Mouse (Mus musculus) heart, embryonic 12.5 days (tissue): Measurements from ENCODE around the gene Hfe. TPM values are rescaled to one million over a fixed set of nuclear protein-coding genes. Genes with fewer than 3 reads are reported as not detected.
A peak's percentile ranks its signal among the peaks of the same experiment; 100 is the strongest.
"Not testable (repeated sequence)": the region's sequence is repeated elsewhere in the genome, so short reads cannot be mapped to it uniquely, and the experiment has no call there.

Experiments used
- ATAC-seq: fragments of 200-750 bp; cut with Nextera tagmentation; 2 replicates; pipeline ENCODE4 v1.8.0; 2017; ENCODE audit warnings: moderate TSS enrichment, moderate library complexity; ENCODE audit not compliant: insufficient number of reproducible peaks, low FRiP score
- H3K27ac ChIP-seq: fragments of 300-500 bp; sonication (generic); 2 replicates; pipeline ENCODE4 v1.5.1; 2016; ENCODE audit warnings: mild to moderate bottlenecking, moderate library complexity; ENCODE audit not compliant: poor library complexity, severe bottlenecking
- H3K27me3 ChIP-seq: fragments of 300-500 bp; sonication (generic); replicated peaks from 2 replicates; pipeline ENCODE4 v1.6.1; 2016; ENCODE audit warnings: mild to moderate bottlenecking, moderate library complexity
- H3K36me3 ChIP-seq: fragments of 300-500 bp; sonication (generic); 2 replicates; pipeline ENCODE4 v1.6.1; 2016; ENCODE audit warnings: mild to moderate bottlenecking, moderate library complexity
- H3K4me1 ChIP-seq: fragments of 300-500 bp; sonication (generic); replicated peaks from 2 replicates; pipeline ENCODE4 v1.6.1; 2016; ENCODE audit warnings: mild to moderate bottlenecking
- H3K4me2 ChIP-seq: fragments of 300-500 bp; sonication (generic); 2 replicates; pipeline ENCODE4 v1.6.1; 2016; ENCODE audit warnings: mild to moderate bottlenecking, moderate library complexity
- H3K4me3 ChIP-seq: fragments of 300-500 bp; sonication (generic); 2 replicates; pipeline ENCODE4 v1.5.1; 2016; ENCODE audit warnings: mild to moderate bottlenecking
- H3K9ac ChIP-seq: fragments of 300-500 bp; sonication (generic); 2 replicates; pipeline ENCODE4 v1.6.1; 2016; ENCODE audit warnings: mild to moderate bottlenecking, moderate library complexity
- H3K9me3 ChIP-seq: fragments of 300-500 bp; sonication (generic); replicated peaks from 2 replicates; pipeline ENCODE4 v1.6.1; 2016; ENCODE audit warnings: mild to moderate bottlenecking, moderate library complexity
- WGBS: fragments of 180-500 bp; shearing (Covaris S2); methylation state at CpG from one replicate; pipeline ENCODE4 v1.1.7; 2016; 5-methylcytosine and 5-hydroxymethylcytosine counted together
- polyA plus RNA-seq: library from polyadenylated mRNA; unstranded; fragments of >200 nt; fragmentation: Nextera tagmentation; extraction: Ambion mirVana; gene quantifications from 2 replicates; pipeline ENCODE4 v1.2.1, GENCODE M21; 2016

The Hfe gene
- polyA plus RNA-seq, 1 experiment from 2014 or later: 10.5 TPM

DNA sequence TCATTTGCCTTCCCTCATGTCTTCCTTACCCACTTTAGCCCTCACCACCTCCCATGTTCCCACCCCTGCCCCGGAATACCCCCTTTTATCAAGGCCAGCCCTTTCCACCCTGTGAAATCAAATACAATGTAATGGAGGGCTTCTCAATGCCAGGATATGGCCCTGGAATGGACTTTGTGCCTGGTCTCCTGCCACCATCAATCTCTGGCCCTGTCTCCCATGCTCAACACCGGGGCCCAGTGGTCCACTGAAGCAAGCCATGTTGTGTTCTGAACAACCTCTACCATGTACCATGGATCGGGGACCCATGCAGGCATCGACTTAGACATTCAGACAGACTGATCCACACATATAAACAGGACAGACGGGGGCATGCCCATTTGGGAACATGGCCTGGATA, 19.1 kb upstream of the Hfe start:
- Histone ChIP-seq H3K27ac (no peak overlapping the region), H3K27me3 (no peaks in the 10 kb centered on the region; the same call in 1 of the 2 replicates), H3K4me1 (peaks cover 16% of the 10 kb centered on the region), H3K36me3 (no peaks in the 10 kb centered on the region), H3K9ac (no peak overlapping the region), H3K4me2 (no peak overlapping the region), H3K9me3 (no peaks in the 10 kb centered on the region), H3K4me3 (no peak overlapping the region)
- 89% methylated on average over 5 of the region's 5 CpGs for WGBS
- ATAC-seq: no peak

DNA sequence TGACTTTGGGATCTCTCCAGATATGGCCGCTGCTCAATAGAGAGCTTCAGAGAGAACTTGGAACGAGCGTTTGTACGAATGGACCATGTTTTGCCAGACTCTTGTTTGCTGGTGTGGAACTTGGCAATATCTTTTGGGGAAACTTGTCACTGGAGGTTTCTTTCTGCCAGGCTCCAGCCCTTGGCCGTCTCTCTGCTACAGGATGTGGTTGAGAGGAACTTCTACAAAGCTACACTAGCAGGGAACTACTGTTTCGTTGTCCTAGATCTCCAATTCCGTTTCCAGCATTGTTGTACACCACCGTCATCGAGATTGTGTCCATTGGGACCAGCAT, 18.5 kb upstream of the Hfe start:
- 88% methylated on average over 9 of the region's 9 CpGs for WGBS
- Histone ChIP-seq H3K9ac (no peak overlapping the region), H3K4me1 (peaks cover 22% of the 10 kb centered on the region), H3K9me3 (no peaks in the 10 kb centered on the region), H3K4me3 (no peak overlapping the region), H3K27me3 (no peaks in the 10 kb centered on the region; the same call in 1 of the 2 replicates), H3K4me2 (no peak overlapping the region), H3K27ac (no peak overlapping the region), H3K36me3 (no peaks in the 10 kb centered on the region)
- no peak for ATAC-seq

DNA sequence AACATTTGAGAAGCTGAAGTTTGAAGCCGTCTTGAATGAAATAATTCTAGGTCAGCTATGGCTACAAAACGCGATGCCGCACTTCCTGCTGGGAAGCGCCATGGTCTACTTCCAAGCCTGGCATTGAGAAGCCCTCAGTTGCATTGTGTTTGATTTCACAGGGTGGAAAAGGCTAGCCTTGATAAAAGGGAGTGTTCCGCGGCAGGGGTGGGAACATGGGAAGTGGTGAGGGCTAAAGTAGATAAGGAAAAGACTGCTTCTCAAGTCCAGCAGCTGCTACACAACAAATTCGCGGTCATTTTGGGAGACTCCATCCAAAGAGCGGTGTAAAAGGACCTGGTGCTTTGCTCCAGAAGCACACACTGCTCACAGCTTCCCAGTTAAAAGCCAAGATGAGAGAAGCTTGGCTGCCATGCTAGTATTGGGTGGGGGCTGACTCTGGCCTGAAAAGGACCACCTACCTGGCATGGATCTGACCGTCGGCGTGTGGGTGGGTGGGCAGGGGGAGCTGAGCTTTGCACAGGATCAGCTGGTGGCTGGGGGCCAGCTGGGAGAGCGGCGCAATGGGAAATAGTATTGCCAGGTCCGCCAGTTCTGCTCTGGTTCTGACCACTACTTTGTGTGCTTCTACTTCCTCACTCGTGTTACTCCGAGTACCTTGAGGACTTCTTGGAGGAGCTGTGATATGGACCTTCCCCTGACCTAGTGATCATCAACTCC, 18.0 kb upstream of the Hfe start:
- H3K4me1 ChIP-seq: peaks cover 27% of the 10 kb centered on the region
- no peak for ATAC-seq
- no peaks in the 10 kb centered on the region; the same call in 1 of the 2 replicates for H3K27me3 ChIP-seq
- H3K4me2 ChIP-seq: no peak overlapping the region
- no peaks in the 10 kb centered on the region for H3K9me3 ChIP-seq
- H3K4me3 ChIP-seq: no peak overlapping the region
- WGBS: 71% methylated on average over 18 of the region's 18 CpGs
- H3K36me3 ChIP-seq: no peaks in the 10 kb centered on the region
- H3K9ac ChIP-seq: no peak overlapping the region
- H3K27ac ChIP-seq: no peak overlapping the region

DNA sequence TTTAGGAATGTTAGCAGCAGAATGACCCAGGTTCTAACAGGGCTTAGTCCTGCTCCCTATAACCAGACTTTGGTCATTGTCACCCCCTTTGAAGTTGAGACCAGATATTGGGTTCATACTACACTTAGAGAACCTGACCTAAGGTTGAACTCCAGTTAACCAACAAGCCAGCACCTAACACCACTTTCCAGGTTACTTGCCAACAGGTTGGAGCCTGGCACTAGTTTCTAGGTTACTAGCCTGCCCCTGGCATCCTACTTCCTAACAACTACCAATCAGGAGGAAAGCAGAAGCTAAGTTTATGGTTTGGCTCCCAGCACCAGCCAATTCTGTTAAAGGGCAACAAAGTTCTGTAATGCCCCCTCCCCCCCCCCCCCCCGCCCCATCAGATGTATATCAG, 14.6 kb upstream of the Hfe start:
- ATAC-seq: no peak
- Histone ChIP-seq H3K9me3 (0 out of 2 replicates have a peak, but pooled peaks cover 4% of the 10 kb centered on the region), H3K27ac (no peak overlapping the region), H3K9ac (no peak overlapping the region), H3K36me3 (no peaks in the 10 kb centered on the region), H3K4me1 (peaks cover 23% of the 10 kb centered on the region), H3K4me2 (no peak overlapping the region), H3K27me3 (no peaks in the 10 kb centered on the region; the same call in 1 of the 2 replicates), H3K4me3 (no peak overlapping the region)
- WGBS: 50% methylated on average over 1 of the region's 1 CpGs

DNA sequence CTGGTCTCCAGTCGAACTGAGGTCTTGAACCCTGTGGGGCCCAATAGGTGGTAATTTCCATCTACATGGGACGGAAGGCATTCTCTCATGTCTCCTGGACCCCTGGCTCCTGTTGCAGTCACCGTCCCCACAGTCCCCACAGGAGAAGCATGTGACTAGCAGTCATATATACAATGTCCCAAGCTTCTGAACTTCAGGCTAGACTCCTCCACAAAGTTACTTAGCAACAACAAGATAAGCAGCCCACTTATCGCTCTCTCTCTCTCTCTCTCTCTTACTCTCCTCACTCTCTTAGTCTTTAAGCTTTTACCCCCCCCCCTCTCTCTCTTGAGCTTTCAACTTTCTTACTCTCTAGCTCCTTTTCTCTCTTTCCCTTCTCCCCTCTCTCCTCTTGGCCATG, 13.6 kb upstream of the Hfe start:
- 40% methylated on average over 4 of the region's 4 CpGs for WGBS
- H3K4me1 ChIP-seq: peaks cover 23% of the 10 kb centered on the region
- ATAC-seq: no peak
- peak overlapping the region; percentile 13; the same call in 1 of the 2 replicates for H3K27ac ChIP-seq
- no peak overlapping the region for H3K9ac ChIP-seq
- H3K4me3 ChIP-seq: no peak overlapping the region
- no peaks in the 10 kb centered on the region for H3K27me3 ChIP-seq
- 0 out of 2 replicates have a peak, but pooled peaks cover 4% of the 10 kb centered on the region for H3K9me3 ChIP-seq
- H3K4me2 ChIP-seq: 0 out of 2 replicates have a peak overlapping the region, but pooled peaks have one; percentile 2
- no peaks in the 10 kb centered on the region for H3K36me3 ChIP-seq

DNA sequence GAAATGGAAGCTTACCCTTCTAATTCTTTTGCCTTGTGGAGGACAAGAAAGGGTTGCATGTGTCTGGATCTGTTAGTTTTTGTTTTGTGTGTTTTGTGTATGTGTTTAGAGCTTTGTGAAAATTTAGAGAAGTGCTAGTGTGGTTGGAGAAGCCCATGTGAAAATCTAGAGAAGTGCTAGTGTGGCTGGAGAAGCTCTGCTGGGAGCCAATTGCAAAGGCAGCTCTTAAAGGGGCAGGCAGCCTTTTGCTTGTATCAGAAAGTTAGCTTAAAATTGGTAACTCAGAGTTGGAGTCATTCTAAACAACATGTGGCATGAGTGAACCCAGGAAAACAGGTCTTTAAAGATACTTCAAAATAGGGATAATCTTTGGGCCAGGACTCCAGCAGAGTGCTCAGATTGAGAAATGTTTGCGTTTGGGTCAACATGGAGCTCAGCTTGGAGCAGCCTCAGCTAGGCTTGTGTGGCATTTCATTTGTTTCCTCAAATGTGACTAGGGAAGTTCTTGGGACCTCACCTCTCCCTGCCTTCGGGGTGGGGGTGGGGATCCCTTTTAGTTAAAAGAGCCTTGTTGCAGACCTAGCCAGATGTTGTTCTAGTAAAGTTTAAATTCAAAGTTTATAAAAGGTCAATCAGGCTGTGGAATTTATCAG, 7.1 kb upstream of the Hfe start:
- 30% methylated on average over 2 of the region's 2 CpGs for WGBS

DNA sequence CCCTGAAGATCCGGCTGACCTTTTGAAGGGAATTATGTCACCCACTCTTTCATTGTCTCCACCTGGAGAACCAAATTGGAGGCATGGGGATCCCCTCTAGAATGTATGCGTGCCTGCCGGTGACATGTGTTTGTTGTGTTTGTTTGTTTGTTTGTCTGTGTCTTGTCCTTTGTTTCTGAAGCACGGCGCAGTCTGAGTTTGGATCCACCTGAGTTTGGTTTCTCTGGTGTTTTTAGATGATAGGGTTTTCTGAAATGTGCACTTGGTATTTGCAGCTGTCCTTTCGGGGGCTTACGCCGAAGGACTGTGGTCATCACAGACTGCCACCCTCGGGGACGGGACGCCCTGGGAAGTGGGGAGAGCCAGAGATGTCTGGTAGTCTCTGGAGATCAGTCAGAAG, 6.5 kb upstream of the Hfe start:
- Histone ChIP-seq H3K4me3 (no peak overlapping the region), H3K27me3 (no peaks in the 10 kb centered on the region), H3K27ac (no peak overlapping the region), H3K9ac (no peak overlapping the region), H3K4me1 (peaks cover 10% of the 10 kb centered on the region), H3K4me2 (no peak overlapping the region), H3K9me3 (no peaks in the 10 kb centered on the region), H3K36me3 (no peaks in the 10 kb centered on the region)
- WGBS: 40% methylated on average over 11 of the region's 11 CpGs
- no peak for ATAC-seq

More for the DNA sequence above, 7.1 kb upstream of the Hfe start:
- not testable (repeated sequence) for H3K9ac ChIP-seq, H3K9me3 ChIP-seq, ATAC-seq, H3K4me3 ChIP-seq, H3K4me2 ChIP-seq, H3K27ac ChIP-seq, H3K27me3 ChIP-seq, H3K36me3 ChIP-seq
- peaks cover 10% of the 10 kb centered on the region for H3K4me1 ChIP-seq

DNA sequence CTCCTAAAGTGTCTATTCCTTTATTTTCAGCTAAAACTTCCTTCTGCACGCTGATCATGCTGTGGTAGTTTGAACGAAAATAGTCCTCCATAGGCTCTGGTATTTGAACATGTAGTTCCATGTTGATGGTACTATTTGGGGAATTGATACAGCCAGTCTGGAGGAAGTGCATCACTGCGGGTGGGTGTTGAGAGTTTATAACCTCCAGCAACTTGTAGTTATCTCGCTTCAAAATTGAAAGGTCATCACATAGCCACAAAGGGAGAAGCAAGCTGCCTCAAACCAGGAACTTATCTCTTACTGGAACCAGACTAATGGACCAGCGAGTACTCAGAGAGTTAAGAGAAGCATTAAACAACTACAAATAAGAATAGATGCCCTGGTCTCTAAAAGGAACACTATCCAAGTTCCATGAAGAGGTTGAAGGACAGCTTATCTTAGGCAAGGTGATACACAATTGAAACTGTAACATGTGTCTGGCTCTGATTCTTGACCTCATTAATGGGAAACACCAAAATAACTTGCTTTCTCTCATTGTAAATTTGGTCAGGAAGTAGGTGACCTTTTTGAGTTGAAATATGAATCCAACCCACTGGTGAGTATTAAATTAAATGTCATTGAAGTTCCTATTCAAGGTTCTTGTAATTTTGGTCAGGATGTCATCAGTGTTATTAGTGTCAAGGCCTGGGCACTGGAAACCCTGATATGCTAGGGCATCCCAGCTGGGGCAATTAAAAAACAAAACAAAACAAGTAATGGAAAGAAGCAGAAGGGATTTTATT, 5.8 kb upstream of the Hfe start:
- no peak overlapping the region for H3K4me2 ChIP-seq
- no peak overlapping the region for H3K27ac ChIP-seq
- H3K36me3 ChIP-seq: no peaks in the 10 kb centered on the region
- peaks cover 10% of the 10 kb centered on the region for H3K4me1 ChIP-seq
- no peak for ATAC-seq
- no peaks in the 10 kb centered on the region for H3K9me3 ChIP-seq
- H3K27me3 ChIP-seq: no peaks in the 10 kb centered on the region
- H3K4me3 ChIP-seq: no peak overlapping the region
- WGBS: 49% methylated on average over 5 of the region's 5 CpGs
- H3K9ac ChIP-seq: no peak overlapping the region

DNA sequence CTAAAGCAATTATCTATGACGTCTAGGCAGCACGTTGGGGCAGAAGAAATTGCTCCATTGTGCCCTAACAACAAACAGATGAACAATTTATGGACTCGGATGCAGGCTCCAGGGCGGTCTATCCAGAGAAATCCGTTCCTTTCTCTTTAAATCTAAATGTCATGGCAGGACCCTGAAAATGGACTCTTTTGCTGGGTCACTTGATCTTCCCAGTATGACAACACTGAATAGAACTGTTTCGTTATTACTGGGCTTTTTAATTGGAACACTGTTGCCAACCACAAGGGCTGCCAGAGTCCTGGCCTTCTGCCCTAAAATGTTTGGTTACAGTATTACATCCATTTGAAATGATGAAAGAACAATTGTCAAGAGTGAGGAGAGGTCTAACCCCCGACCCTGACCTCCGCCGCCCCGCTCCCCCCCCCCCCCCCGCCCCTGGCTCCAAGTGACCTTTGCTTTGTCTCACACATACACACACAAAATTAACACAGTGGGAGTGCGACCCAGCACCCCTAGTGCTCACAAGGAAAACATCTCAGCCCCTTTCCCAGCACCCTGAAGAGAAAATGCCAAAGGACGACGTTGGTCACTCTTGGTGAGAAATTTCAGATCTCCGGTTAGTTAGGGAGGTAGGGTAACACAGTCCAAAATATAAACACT, 810 bp downstream of the Hfe start:
- Histone ChIP-seq H3K9ac (peak overlapping the region; percentile 73), H3K4me3 (peak overlapping the region; percentile 55), H3K27me3 (no peaks in the 10 kb centered on the region), H3K9me3 (no peaks in the 10 kb centered on the region), H3K4me1 (peaks cover 33% of the 10 kb centered on the region), H3K36me3 (no peaks in the 10 kb centered on the region), H3K27ac (0 out of 2 replicates have a peak overlapping the region, but pooled peaks have one; percentile 25), H3K4me2 (peak overlapping the region; percentile 87)
- WGBS: 33% methylated on average over 13 of the region's 15 CpGs
- no peak for ATAC-seq

DNA sequence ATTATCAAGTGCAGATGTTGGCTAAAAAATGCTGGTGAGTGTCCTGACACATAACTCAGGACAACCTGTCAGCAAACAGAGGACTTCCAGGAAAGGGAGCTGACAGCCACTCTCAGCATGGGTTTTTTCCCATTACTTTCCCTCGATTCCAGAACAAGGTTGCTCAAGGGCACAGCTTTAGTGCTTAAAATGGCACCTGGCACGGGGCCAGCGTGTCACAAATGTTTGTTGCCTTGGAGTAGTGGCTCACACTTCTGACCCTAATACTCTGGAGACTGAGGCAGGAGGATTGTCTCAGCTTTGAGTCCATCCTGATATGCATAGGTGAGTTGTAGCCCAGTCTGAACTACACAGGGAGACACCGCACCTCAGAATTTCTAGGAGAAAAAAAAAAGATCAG, 2.0 kb downstream of the Hfe start:
- H3K4me1 ChIP-seq: peaks cover 33% of the 10 kb centered on the region
- H3K27ac ChIP-seq: peak overlapping the region; percentile 48

DNA sequence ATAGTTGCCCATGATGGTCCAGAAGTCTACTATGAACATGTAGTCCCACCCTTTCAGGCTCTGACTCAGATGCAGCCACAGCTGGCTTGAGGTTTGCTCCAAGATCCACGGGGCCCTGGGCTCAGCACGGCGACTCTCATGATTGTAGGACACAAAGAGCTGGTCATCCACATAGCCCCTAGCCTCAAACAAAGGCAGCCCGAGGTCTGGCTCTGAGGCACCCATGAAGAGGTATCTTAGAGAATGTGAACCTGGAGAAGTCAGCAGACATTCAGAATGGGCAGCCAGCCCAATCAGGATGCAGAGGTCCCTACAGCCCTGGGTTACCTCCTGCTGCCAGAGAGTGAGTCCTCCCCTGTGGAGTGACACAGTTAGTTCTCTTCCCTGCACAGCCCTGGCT, 2.6 kb downstream of the Hfe start:
- Histone ChIP-seq H3K27ac (peak overlapping the region; percentile 48), H3K27me3 (0 out of 2 replicates have a peak, but pooled peaks cover 3% of the 10 kb centered on the region), H3K4me2 (no peak overlapping the region), H3K9me3 (no peaks in the 10 kb centered on the region), H3K9ac (no peak overlapping the region), H3K36me3 (no peaks in the 10 kb centered on the region), H3K4me1 (peaks cover 29% of the 10 kb centered on the region), H3K4me3 (no peak overlapping the region)
- ATAC-seq: no peak
- 74% methylated on average over 4 of the region's 4 CpGs for WGBS

More for the DNA sequence above, 2.0 kb downstream of the Hfe start:
- no peak overlapping the region for H3K4me3 ChIP-seq
- no peak for ATAC-seq
- no peaks in the 10 kb centered on the region for H3K36me3 ChIP-seq
- H3K9ac ChIP-seq: no peak overlapping the region
- no peaks in the 10 kb centered on the region for H3K9me3 ChIP-seq
- WGBS: 56% methylated on average over 4 of the region's 4 CpGs
- H3K27me3 ChIP-seq: no peaks in the 10 kb centered on the region
- H3K4me2 ChIP-seq: no peak overlapping the region
